Mouse (Mus musculus) hindbrain, embryonic 14.5 days (tissue): Measurements from ENCODE around the gene Prps2. TPM values are rescaled to one million over a fixed set of nuclear protein-coding genes. Genes with fewer than 3 reads are reported as not detected.

ENCODE experiments used
- ATAC-seq: fragments of 200-750 bp; cut with Nextera tagmentation; 2 replicates; pipeline ENCODE4 v1.8.0; 2017; ENCODE audit warnings: moderate number of reproducible peaks, mild to moderate bottlenecking, moderate TSS enrichment, moderate library complexity; ENCODE audit not compliant: low FRiP score
- DNase-seq: peaks from one replicate; pipeline ENCODE4 v3.0.0-alpha.2; 2015; ENCODE audit warnings: low spot score
- H3K27ac ChIP-seq: fragments of 300-500 bp; sonication (generic); 2 replicates; pipeline ENCODE4 v1.5.1; 2014; ENCODE audit warnings: mild to moderate bottlenecking, moderate library complexity
- H3K27me3 ChIP-seq: fragments of 300-500 bp; sonication (generic); 2 replicates; pipeline ENCODE4 v1.6.1; 2014; ENCODE audit warnings: mild to moderate bottlenecking, low read length, mixed read lengths; ENCODE audit not compliant: control insufficient read depth, insufficient read depth
- H3K36me3 ChIP-seq: fragments of 300-500 bp; sonication (generic); replicated peaks from 2 replicates; pipeline ENCODE4 v1.6.1; 2014; ENCODE audit not compliant: control insufficient read depth, insufficient read depth
- H3K4me1 ChIP-seq: fragments of 300-500 bp; sonication (generic); replicated peaks from 2 replicates; pipeline ENCODE4 v1.6.1; 2014; ENCODE audit warnings: antibody characterized with exemption, low read length, mixed read lengths; ENCODE audit not compliant: control insufficient read depth, insufficient read depth
- H3K4me2 ChIP-seq: fragments of 300-500 bp; sonication (generic); replicated peaks from 2 replicates; pipeline ENCODE4 v1.6.1; 2014; ENCODE audit warnings: mild to moderate bottlenecking, moderate library complexity
- H3K4me3 ChIP-seq: fragments of 300-500 bp; sonication (generic); replicated peaks from 2 replicates; pipeline ENCODE4 v1.5.1; 2014; ENCODE audit warnings: mild to moderate bottlenecking, low read length
- H3K9ac ChIP-seq: fragments of 300-500 bp; sonication (generic); 2 replicates; pipeline ENCODE4 v1.6.1; 2014
- H3K9me3 ChIP-seq: fragments of 300-500 bp; sonication (generic); 2 replicates; pipeline ENCODE4 v1.6.1; 2016; ENCODE audit warnings: low read length; ENCODE audit not compliant: control insufficient read depth
- WGBS: fragments of 180-500 bp; shearing (Covaris S2); extraction: QIAGEN DNeasy Blood & Tissue Kit; methylation state at CpG from one replicate; pipeline ENCODE4 v1.1.7; 2014; 5-methylcytosine and 5-hydroxymethylcytosine counted together
- polyA plus RNA-seq: library from polyadenylated mRNA; unstranded; fragments of >200 nt; fragmentation: Nextera tagmentation; extraction: Ambion mirVana; gene quantifications from 2 replicates; pipeline ENCODE4 v1.2.1, GENCODE M21; 2014

The Prps2 gene
- polyA plus RNA-seq, 1 experiment from 2014 or later = 20.6 TPM

DNA sequence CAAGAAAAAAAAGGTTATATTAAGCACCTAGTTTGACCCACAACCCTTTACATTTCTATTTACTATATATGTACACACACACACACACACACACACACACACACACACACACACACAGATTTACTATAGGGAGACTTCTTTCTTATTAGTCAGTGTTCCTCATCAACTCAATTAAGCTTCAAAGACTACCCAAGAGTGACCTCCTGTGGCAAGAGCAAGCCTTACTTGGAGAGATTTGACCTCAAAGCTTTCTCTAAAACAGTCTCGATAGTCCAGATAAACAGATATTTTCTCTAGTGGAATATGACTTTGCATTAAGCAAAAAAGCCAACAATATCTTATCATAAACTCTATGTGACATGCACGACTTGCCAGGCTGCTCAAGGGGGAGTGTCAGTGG lies 25.1 kb downstream of the Prps2 start:
- Histone ChIP-seq H3K27ac (no peak overlapping the region), H3K4me3 (no peak overlapping the region), H3K4me1 (no peaks in the 10 kb centered on the region), H3K4me2 (no peak overlapping the region), H3K27me3 (peaks cover 4% of the 10 kb centered on the region; the same call in 1 of the 2 replicates), H3K9ac (no peak overlapping the region), H3K9me3 (no peaks in the 10 kb centered on the region), H3K36me3 (no peaks in the 10 kb centered on the region)
- ATAC-seq = no peak
- no peak for DNase-seq
- 83% methylated on average over 2 of the region's 2 CpGs for WGBS

DNA sequence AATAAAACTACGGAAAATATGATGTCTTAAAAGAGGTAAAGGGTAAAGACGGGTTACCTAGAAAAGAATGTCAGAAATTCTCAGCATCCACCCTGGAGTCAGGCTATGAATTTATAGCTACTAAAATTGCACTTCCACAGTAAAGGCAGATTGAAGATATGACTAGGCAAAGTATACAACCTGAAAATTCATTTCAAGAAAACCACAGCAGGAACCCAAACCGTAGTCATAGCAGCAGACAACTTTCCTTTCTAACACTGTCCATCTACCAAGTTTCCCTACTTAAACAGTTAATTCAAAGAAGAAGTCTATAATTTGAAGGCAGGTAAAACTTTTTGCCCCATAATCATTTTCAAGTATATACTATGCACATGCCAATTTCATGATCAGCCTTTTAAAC lies 26.6 kb downstream of the Prps2 start:
- Histone ChIP-seq H3K9me3 (no peaks in the 10 kb centered on the region), H3K27me3 (peaks cover 11% of the 10 kb centered on the region; the same call in 1 of the 2 replicates), H3K4me2 (no peak overlapping the region), H3K36me3 (no peaks in the 10 kb centered on the region), H3K4me3 (no peak overlapping the region), H3K9ac (no peak overlapping the region), H3K27ac (no peak overlapping the region), H3K4me1 (no peaks in the 10 kb centered on the region)
- 95% methylated on average over 3 of the region's 3 CpGs for WGBS
- ATAC-seq = no peak
- DNase-seq = no peak

DNA sequence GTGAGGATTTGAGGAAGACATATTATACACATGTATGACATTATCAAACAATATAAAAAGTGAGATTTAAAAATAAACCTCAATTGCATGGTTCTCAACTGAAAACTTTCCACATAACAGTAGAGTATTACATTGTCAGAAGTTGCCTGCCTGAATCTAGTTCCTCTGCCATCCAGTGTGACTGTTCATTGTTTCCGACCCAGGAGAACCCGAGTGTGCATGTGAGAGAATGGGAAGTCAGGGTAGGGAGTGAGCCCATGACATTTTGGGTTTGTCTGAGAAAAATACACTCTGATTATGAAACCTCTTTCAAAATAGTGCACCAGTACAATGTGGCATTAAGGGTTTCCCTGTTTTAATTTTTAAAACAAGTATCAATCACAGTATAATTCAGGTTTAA lies 28.9 kb downstream of the Prps2 start:
- Histone ChIP-seq H3K27me3 (peaks cover 15% of the 10 kb centered on the region; the same call in 1 of the 2 replicates), H3K4me3 (no peak overlapping the region), H3K4me1 (no peaks in the 10 kb centered on the region), H3K9ac (no peak overlapping the region), H3K9me3 (no peaks in the 10 kb centered on the region), H3K36me3 (no peaks in the 10 kb centered on the region), H3K27ac (no peak overlapping the region), H3K4me2 (no peak overlapping the region)
- DNase-seq (no peak), ATAC-seq (no peak)
- WGBS = 90% methylated on average over 2 of the region's 2 CpGs

DNA sequence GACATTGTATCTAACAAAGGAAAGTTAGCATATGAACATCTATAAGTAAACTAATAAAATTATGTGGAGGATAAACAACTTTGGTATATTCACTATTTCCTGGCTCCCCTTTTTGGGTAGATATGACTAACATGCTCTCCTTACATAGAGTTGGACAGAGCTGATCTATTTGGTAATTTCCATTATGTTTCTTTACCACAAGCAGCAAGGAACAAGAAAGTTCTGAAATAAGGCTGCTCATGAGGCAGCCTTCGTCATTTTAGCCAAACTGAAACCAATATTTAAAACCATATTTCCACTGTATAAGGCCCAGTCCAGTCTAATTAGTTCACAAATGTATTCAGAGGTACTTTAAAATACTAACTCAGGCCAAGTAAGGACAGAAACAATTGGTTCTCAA lies 36.1 kb downstream of the Prps2 start:
- WGBS = 79% methylated on average over 1 of the region's 1 CpGs
- H3K36me3 ChIP-seq = no peaks in the 10 kb centered on the region
- no peak overlapping the region for H3K4me3 ChIP-seq
- H3K4me2 ChIP-seq = no peak overlapping the region
- no peaks in the 10 kb centered on the region for H3K9me3 ChIP-seq
- H3K27me3 ChIP-seq = peaks cover 39% of the 10 kb centered on the region
- no peak overlapping the region for H3K9ac ChIP-seq
- ATAC-seq (no peak), DNase-seq (no peak)
- no peaks in the 10 kb centered on the region for H3K4me1 ChIP-seq
- H3K27ac ChIP-seq = no peak overlapping the region

DNA sequence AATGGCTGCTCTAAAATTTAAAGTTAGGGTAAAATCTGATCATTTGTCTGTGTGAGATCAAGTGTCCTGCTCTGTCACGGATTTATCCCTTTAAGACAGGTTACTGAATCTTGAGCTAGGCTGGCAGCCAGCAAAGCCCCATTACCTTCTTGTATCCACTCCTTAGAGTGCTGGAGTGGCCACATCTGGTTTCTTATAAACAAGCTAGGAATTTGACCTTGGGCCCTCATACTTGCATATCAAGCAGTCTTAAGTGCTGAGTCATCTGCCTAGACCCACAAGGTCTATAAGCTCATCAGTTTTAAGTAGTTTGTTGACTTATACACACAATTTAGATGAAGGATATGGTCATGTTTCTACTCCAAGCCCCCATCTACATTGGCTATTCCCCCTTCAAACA lies 38.2 kb downstream of the Prps2 start:
- Histone ChIP-seq H3K4me3 (no peak overlapping the region), H3K27ac (no peak overlapping the region), H3K4me2 (no peak overlapping the region), H3K36me3 (no peaks in the 10 kb centered on the region), H3K27me3 (peaks cover 38% of the 10 kb centered on the region), H3K9ac (no peak overlapping the region), H3K4me1 (no peaks in the 10 kb centered on the region), H3K9me3 (no peaks in the 10 kb centered on the region)
- 96% methylated on average over 1 of the region's 1 CpGs for WGBS
- DNase-seq (no peak), ATAC-seq (no peak)

DNA sequence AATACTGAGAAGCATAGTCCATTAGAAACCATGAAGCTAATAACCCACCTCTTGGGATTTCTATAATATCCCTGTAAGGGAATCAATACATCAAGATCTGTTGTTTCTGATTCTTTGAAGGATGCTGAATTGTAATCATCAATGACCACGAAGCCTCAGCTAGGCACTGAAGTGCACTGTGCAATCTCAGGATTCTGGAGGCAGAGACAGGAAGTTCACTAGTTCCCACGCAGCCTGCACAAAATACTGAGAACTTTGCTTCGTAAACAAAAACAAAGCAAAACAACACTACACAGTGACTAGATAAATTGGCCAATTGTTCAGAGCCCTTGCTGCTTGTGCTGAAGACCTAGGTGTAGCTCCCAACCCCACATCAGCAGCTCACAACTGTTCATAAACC lies 40.7 kb downstream of the Prps2 start:
- Histone ChIP-seq H3K4me3 (no peak overlapping the region), H3K4me1 (no peaks in the 10 kb centered on the region), H3K36me3 (no peaks in the 10 kb centered on the region), H3K27ac (no peak overlapping the region), H3K9ac (no peak overlapping the region), H3K4me2 (no peak overlapping the region), H3K9me3 (no peaks in the 10 kb centered on the region), H3K27me3 (peaks cover 23% of the 10 kb centered on the region)
- WGBS = 94% methylated on average over 3 of the region's 3 CpGs
- ATAC-seq (no peak), DNase-seq (no peak)

DNA sequence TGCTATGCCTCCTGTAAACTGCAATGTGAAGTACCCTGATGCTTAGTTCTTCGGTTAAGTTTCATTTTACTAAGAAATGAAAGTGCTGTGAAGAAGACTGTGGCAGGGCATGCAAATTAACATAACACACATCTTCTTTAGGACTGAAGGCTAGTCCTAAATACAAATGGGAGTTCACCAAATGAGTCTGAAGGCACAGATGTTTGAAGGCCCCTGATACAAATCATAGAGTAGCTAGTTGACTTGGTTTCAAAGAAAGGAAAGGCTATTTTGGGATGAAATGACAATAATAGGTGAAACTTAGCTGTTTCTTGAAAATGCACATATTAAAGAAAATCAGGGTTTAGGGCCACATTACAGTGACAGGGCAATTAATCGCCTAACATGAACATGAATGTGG lies 42.4 kb downstream of the Prps2 start:
- Histone ChIP-seq H3K27me3 (peaks cover 19% of the 10 kb centered on the region), H3K27ac (no peak overlapping the region), H3K4me1 (no peaks in the 10 kb centered on the region), H3K4me2 (no peak overlapping the region), H3K4me3 (no peak overlapping the region), H3K36me3 (no peaks in the 10 kb centered on the region), H3K9ac (no peak overlapping the region), H3K9me3 (no peaks in the 10 kb centered on the region)
- no peak for ATAC-seq
- WGBS = 86% methylated on average over 2 of the region's 2 CpGs
- no peak for DNase-seq

DNA sequence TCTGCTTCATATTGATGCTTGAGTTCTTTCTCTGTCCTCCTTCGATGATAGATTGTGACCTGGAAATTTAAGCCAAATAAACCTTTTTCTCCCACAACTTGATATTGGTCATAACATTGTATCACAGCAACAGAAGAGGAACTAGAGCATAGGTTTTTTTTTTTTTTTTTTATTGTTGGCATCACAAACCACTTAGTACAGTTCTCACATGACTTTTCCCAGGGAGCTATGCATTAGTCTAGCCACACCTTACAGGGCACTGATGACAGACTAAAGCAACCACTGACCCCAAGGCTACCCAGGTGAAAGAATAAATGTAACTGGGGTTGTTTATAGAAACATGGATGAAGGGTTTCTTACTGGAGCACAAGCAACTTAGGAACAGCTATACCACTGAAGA lies 44.6 kb downstream of the Prps2 start:
- 100% methylated on average over 1 of the region's 1 CpGs for WGBS
- H3K9ac ChIP-seq = no peak overlapping the region

DNA sequence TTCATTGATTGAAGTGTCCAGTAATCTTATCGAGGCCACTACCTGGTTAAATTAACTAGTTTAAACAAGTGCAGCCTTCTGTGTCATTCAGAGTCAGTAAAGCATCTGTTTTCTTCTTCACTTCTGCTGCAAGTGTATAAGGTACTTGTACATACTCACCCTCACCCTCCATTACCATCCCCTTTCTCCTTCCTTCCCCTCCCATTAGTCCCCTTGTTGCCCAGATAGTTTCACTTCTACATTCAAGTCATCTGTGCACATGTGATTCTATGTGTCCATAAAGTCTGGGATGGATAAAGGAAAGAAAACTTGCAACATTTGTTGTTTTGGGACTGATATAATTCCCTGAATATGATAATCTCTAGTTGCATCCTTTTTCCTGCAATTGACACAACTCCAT lies 48.0 kb downstream of the Prps2 start:
- no peaks in the 10 kb centered on the region for H3K4me1 ChIP-seq
- H3K4me3 ChIP-seq = no peak overlapping the region
- no peak for DNase-seq
- H3K9ac ChIP-seq = no peak overlapping the region
- no peak overlapping the region for H3K27ac ChIP-seq
- 96% methylated on average over 1 of the region's 1 CpGs for WGBS
- no peak overlapping the region for H3K4me2 ChIP-seq
- H3K9me3 ChIP-seq = no peaks in the 10 kb centered on the region
- ATAC-seq = no peak
- H3K27me3 ChIP-seq = peaks cover 14% of the 10 kb centered on the region; the same call in 1 of the 2 replicates
- no peaks in the 10 kb centered on the region for H3K36me3 ChIP-seq

More for the DNA sequence above, 44.6 kb downstream of the Prps2 start:
- Histone ChIP-seq H3K4me2 (no peak overlapping the region), H3K4me3 (no peak overlapping the region), H3K27me3 (peaks cover 24% of the 10 kb centered on the region), H3K9me3 (no peaks in the 10 kb centered on the region), H3K27ac (no peak overlapping the region), H3K4me1 (no peaks in the 10 kb centered on the region), H3K36me3 (no peaks in the 10 kb centered on the region)
- no peak for ATAC-seq
- DNase-seq = no peak

DNA sequence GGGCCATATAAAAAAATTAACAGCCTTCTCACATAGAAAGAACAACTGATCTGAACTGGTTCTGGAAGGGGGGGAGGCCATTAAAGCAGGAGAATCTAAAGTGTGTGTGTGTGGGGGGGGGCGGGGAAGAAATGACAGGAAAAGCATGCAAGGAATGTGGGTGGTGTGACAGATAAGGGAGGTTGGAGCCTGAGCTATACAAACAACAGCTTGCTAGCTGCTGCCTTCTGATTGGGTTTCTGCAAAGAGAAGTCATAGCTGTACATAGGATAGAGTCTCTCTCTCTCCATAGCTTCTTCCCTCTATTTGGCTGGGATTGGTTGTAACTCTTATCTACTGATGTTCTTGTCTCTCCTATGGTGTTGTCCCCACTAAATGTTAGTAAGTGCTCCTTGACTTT lies 49.9 kb downstream of the Prps2 start:
- Histone ChIP-seq H3K4me2 (no peak overlapping the region), H3K9me3 (no peaks in the 10 kb centered on the region), H3K27me3 (peaks cover 24% of the 10 kb centered on the region), H3K36me3 (no peaks in the 10 kb centered on the region), H3K9ac (no peak overlapping the region), H3K4me3 (no peak overlapping the region), H3K27ac (no peak overlapping the region), H3K4me1 (no peaks in the 10 kb centered on the region)
- no peak for ATAC-seq
- 67% methylated on average over 1 of the region's 1 CpGs for WGBS
- no peak for DNase-seq
